Mouse (Mus musculus) hindbrain, embryonic 12.5 days (tissue): ENCODE measurements around the gene Gm13290. TPM values are rescaled to one million over a fixed set of nuclear protein-coding genes. Genes with fewer than 3 reads are reported as not detected.

Experiments
- polyA plus RNA-seq: library from polyadenylated mRNA; unstranded; fragments of >200 nt; fragmentation: Nextera tagmentation; extraction: Ambion mirVana; gene quantifications from 2 replicates; pipeline ENCODE4 v1.2.1, GENCODE M21; 2016

Gm13290 gene
- polyA plus RNA-seq, 1 experiment from 2014 or later, result not detected

Other genes starting within 250 kb of the Gm13290 start
- not detected in 2 replicates for gene Ifna15, start 215.6 kb upstream of the Gm13290 start, polyA plus RNA-seq
- not detected in 2 replicates for gene Ifna14, start 202.0 kb upstream of the Gm13290 start, polyA plus RNA-seq
- gene Ifna9, start 181.4 kb upstream of the Gm13290 start, polyA plus RNA-seq, result not detected in 2 replicates
- not detected in 2 replicates for gene Ifna12, start 170.5 kb upstream of the Gm13290 start, polyA plus RNA-seq
- not detected in 2 replicates for gene C87499, start 139.4 kb upstream of the Gm13290 start, polyA plus RNA-seq
- not detected in 2 replicates for gene Ifna13, start 129.4 kb upstream of the Gm13290 start, polyA plus RNA-seq
- gene Ifna16, start 96.9 kb upstream of the Gm13290 start, polyA plus RNA-seq, result not detected in 2 replicates
- gene Ifna2, start 89.9 kb upstream of the Gm13290 start, polyA plus RNA-seq, result not detected in 2 replicates
- not detected in 2 replicates for gene Ifnab, start 82.5 kb upstream of the Gm13290 start, polyA plus RNA-seq
- gene Gm26566, start 52.0 kb upstream of the Gm13290 start, polyA plus RNA-seq, result 1.4 and 1.9 TPM in 2 replicates
- gene Klhl9, start 51.4 kb upstream of the Gm13290 start, polyA plus RNA-seq, result 144 and 152 TPM in 2 replicates
- gene Gm13271, start 19.0 kb upstream of the Gm13290 start, polyA plus RNA-seq, result not detected in 2 replicates
- gene Gm13283, start 13.7 kb upstream of the Gm13290 start, polyA plus RNA-seq, result 0.31 and 0.39 TPM in 2 replicates
- not detected in 2 replicates for gene Gm13289, start 3.1 kb downstream of the Gm13290 start, polyA plus RNA-seq
- gene Gm13272, start 6.0 kb downstream of the Gm13290 start, polyA plus RNA-seq, result not detected in 2 replicates
- gene Ifnz, start 8.3 kb downstream of the Gm13290 start, polyA plus RNA-seq, result not detected in 2 replicates
- gene Gm13276, start 11.9 kb downstream of the Gm13290 start, polyA plus RNA-seq, result 0.62 TPM in 1 of 2 replicates, not detected in the other
- gene Gm13277, start 14.8 kb downstream of the Gm13290 start, polyA plus RNA-seq, result not detected in 2 replicates
- gene Gm13278, start 17.7 kb downstream of the Gm13290 start, polyA plus RNA-seq, result not detected in 2 replicates
- gene Gm13275, start 20.7 kb downstream of the Gm13290 start, polyA plus RNA-seq, result not detected in 2 replicates
- not detected in 2 replicates for gene Gm13279, start 23.6 kb downstream of the Gm13290 start, polyA plus RNA-seq
- 0.26 and 0.95 TPM in 2 replicates for gene Gm13285, start 25.8 kb downstream of the Gm13290 start, polyA plus RNA-seq
- not detected in 2 replicates for gene Gm13287, start 29.4 kb downstream of the Gm13290 start, polyA plus RNA-seq
- not detected in 2 replicates for gene Gm13288, start 31.7 kb downstream of the Gm13290 start, polyA plus RNA-seq
- not detected in 2 replicates for gene Ifna7, start 42.4 kb downstream of the Gm13290 start, polyA plus RNA-seq
- gene Ifna11, start 46.1 kb downstream of the Gm13290 start, polyA plus RNA-seq, result not detected in 2 replicates
- not detected in 2 replicates for gene Ifna6, start 53.6 kb downstream of the Gm13290 start, polyA plus RNA-seq
- not detected in 2 replicates for gene Ifna5, start 61.7 kb downstream of the Gm13290 start, polyA plus RNA-seq
- gene Ifna4, start 68.0 kb downstream of the Gm13290 start, polyA plus RNA-seq, result not detected in 2 replicates
- gene Ifna1, start 76.3 kb downstream of the Gm13290 start, polyA plus RNA-seq, result not detected in 2 replicates
- gene Ifne, start 106.4 kb downstream of the Gm13290 start, polyA plus RNA-seq, result not detected in 2 replicates